Mouse (Mus musculus) lung, embryonic 14.5 days (tissue): ENCODE results near the gene Fkbp15. TPM values are rescaled to one million over a fixed set of nuclear protein-coding genes. Genes with fewer than 3 reads are reported as not detected.
A peak's percentile ranks its signal among the peaks of the same experiment; 100 is the strongest.

Source experiments
- ATAC-seq: fragments of 200-750 bp; cut with Nextera tagmentation; 2 replicates; pipeline ENCODE4 v1.8.0; 2017; ENCODE audit warnings: mild to moderate bottlenecking, moderate TSS enrichment, moderate library complexity; ENCODE audit not compliant: insufficient read depth
- DNase-seq: peaks from one replicate; pipeline ENCODE4 v3.0.0-alpha.2; 2015
- H3K27ac ChIP-seq: fragments of 300-500 bp; sonication (generic); 2 replicates; pipeline ENCODE4 v1.5.1; 2014; ENCODE audit warnings: low read depth, mild to moderate bottlenecking, moderate library complexity
- H3K27me3 ChIP-seq: fragments of 300-500 bp; sonication (generic); 2 replicates; pipeline ENCODE4 v1.6.1; 2014; ENCODE audit warnings: low read length, control low read depth; ENCODE audit not compliant: insufficient read depth
- H3K36me3 ChIP-seq: fragments of 300-500 bp; sonication (generic); 2 replicates; pipeline ENCODE4 v1.6.1; 2014; ENCODE audit warnings: control low read depth; ENCODE audit not compliant: insufficient read depth
- H3K4me1 ChIP-seq: fragments of 300-500 bp; sonication (generic); 2 replicates; pipeline ENCODE4 v1.6.1; 2014; ENCODE audit warnings: antibody characterized with exemption, control low read depth; ENCODE audit not compliant: insufficient read depth
- H3K4me2 ChIP-seq: fragments of 300-500 bp; sonication (generic); 2 replicates; pipeline ENCODE4 v1.6.1; 2014; ENCODE audit warnings: mild to moderate bottlenecking
- H3K4me3 ChIP-seq: fragments of 300-500 bp; sonication (generic); 2 replicates; pipeline ENCODE4 v1.5.1; 2014; ENCODE audit warnings: low read depth, low read length
- H3K9ac ChIP-seq: fragments of 300-500 bp; sonication (generic); 2 replicates; pipeline ENCODE4 v1.6.1; 2014
- H3K9me3 ChIP-seq: fragments of 300-500 bp; sonication (generic); 2 replicates; pipeline ENCODE4 v1.6.1; 2016; ENCODE audit warnings: low read depth, low read length, control low read depth
- CTCF ChIP-seq: IDR thresholded peaks from 2 replicates; pipeline ENCODE4 v1.5.1; 2016; ENCODE audit warnings: antibody characterized with exemption, low read depth
- WGBS: fragments of 180-500 bp; shearing (Covaris S2); extraction: QIAGEN DNeasy Blood & Tissue Kit; methylation state at CpG from one replicate; pipeline ENCODE4 v1.1.7; 2014; 5-methylcytosine and 5-hydroxymethylcytosine counted together
- polyA plus RNA-seq: library from polyadenylated mRNA; unstranded; fragments of >200 nt; fragmentation: Nextera tagmentation; extraction: Ambion mirVana; gene quantifications from 2 replicates; pipeline ENCODE4 v1.2.1, GENCODE M21; 2014

The Fkbp15 gene
- polyA plus RNA-seq, 1 experiment from 2014 or later = 26.6 TPM

DNA sequence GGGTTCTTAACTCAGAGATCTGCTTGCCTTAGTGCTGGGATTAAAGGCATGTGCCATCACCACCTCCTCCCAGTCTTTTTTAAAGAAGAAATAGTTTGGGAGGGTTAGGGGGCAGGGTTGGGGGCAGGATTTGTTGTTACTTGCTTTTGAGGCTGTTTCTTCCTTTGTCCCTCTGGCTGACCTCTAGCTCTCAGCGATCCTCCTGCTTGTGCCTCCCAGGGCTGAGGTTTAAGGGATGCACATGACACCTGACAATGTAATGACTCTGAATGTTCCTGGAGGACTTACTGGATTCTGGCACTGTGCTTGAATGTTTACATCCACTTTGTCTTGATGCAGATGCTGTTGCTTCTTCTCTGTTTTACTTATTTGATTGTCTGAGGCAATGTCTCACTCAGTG lies 12.1 kb upstream of the Fkbp15 start:
- Histone ChIP-seq H3K4me1 (no peaks in the 10 kb centered on the region), H3K9ac (no peak overlapping the region), H3K36me3 (no peaks in the 10 kb centered on the region), H3K4me3 (no peak overlapping the region), H3K27ac (no peak overlapping the region), H3K9me3 (no peaks in the 10 kb centered on the region), H3K4me2 (no peak overlapping the region), H3K27me3 (no peaks in the 10 kb centered on the region)
- no peak for ATAC-seq
- DNase-seq = no peak
- 56% methylated on average over 1 of the region's 1 CpGs for WGBS
- TF ChIP-seq CTCF = no peak

GRCm38 (mm10) chr4:62369091-62369490 lies 8.7 kb upstream of the Fkbp15 start:
- TF ChIP-seq CTCF = no peak
- no peak for ATAC-seq
- Histone ChIP-seq H3K4me1 (no peaks in the 10 kb centered on the region), H3K4me2 (no peak overlapping the region), H3K36me3 (no peaks in the 10 kb centered on the region), H3K27me3 (no peaks in the 10 kb centered on the region), H3K9ac (no peak overlapping the region), H3K27ac (no peak overlapping the region), H3K9me3 (no peaks in the 10 kb centered on the region), H3K4me3 (no peak overlapping the region)
- no peak for DNase-seq
- 49% methylated on average over 3 of the region's 3 CpGs for WGBS

- Histone ChIP-seq H3K9me3 (no peaks in the 10 kb centered on the region), H3K27me3 (no peaks in the 10 kb centered on the region), H3K27ac (no peak overlapping the region), H3K36me3 (no peaks in the 10 kb centered on the region), H3K4me2 (no peak overlapping the region), H3K4me1 (no peaks in the 10 kb centered on the region), H3K4me3 (no peak overlapping the region), H3K9ac (no peak overlapping the region)
- no peak for DNase-seq
- no peak for TF ChIP-seq CTCF
- ATAC-seq = no peak
- WGBS = 84% methylated on average over 6 of the region's 6 CpGs
Observed at GRCm38 (mm10) chr4:62367586-62367985, 7.2 kb upstream of the Fkbp15 start.

DNA sequence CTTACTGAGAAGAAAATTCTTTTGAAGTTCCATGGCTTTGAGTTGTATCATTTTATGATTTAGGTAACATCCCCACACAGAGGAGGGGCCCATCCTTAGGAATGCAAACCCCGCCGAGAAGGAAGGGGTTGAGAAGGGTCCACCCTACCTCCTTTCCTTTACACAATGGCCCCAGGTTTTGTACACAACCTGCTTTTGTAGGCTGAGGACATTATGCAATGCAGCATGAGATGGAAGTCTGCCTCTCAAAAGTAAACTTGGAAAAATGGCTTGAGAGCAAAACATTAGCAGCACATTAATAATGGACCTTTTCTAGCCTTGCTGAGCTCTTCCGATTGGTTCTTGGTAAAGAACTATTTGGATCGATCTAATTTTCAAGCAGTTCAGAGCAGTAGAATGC lies 5.9 kb upstream of the Fkbp15 start:
- no peak overlapping the region for H3K27ac ChIP-seq
- no peak for DNase-seq
- H3K9ac ChIP-seq = no peak overlapping the region
- TF ChIP-seq CTCF = no peak
- H3K27me3 ChIP-seq = no peaks in the 10 kb centered on the region
- no peaks in the 10 kb centered on the region for H3K9me3 ChIP-seq
- no peaks in the 10 kb centered on the region for H3K36me3 ChIP-seq
- 0 out of 2 replicates have a peak, but pooled peaks have one; percentile 35 for ATAC-seq
- H3K4me1 ChIP-seq = 0 out of 2 replicates have a peak, but pooled peaks cover 7% of the 10 kb centered on the region
- no peak overlapping the region for H3K4me2 ChIP-seq
- 69% methylated on average over 4 of the region's 4 CpGs for WGBS
- no peak overlapping the region for H3K4me3 ChIP-seq

DNA sequence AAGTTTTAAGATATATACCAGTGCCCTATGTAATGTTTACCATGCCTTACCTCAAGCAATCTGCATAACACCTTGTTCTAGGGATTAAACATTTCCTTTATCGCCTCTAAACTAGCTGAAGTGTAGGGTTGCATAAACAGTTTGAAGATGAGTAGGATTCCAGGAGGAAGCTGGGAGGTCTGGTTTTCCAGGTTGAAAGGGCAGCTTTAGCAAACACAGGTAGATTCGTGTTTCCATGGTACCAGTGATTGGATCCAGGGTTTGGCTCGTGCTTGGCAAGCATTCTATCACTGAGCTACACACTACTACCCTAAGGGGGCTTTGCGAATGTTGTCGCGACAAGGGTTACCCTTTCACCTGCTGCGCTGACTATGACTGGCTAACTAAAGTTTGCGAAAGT lies 4.0 kb upstream of the Fkbp15 start:
- no peak for DNase-seq
- H3K4me1 ChIP-seq = 0 out of 2 replicates have a peak, but pooled peaks cover 7% of the 10 kb centered on the region
- no peak overlapping the region for H3K4me2 ChIP-seq
- no peaks in the 10 kb centered on the region for H3K27me3 ChIP-seq
- H3K9me3 ChIP-seq = no peaks in the 10 kb centered on the region
- H3K27ac ChIP-seq = no peak overlapping the region
- no peak overlapping the region for H3K9ac ChIP-seq
- 75% methylated on average over 8 of the region's 8 CpGs for WGBS
- no peak overlapping the region for H3K4me3 ChIP-seq
- ATAC-seq = no peak
- no peak for TF ChIP-seq CTCF
- H3K36me3 ChIP-seq = no peaks in the 10 kb centered on the region

- no peak for TF ChIP-seq CTCF
- Histone ChIP-seq H3K27ac (no peak overlapping the region), H3K27me3 (no peaks in the 10 kb centered on the region), H3K9me3 (no peaks in the 10 kb centered on the region), H3K9ac (no peak overlapping the region), H3K4me2 (peak overlapping the region; percentile 70), H3K4me1 (0 out of 2 replicates have a peak, but pooled peaks cover 7% of the 10 kb centered on the region), H3K4me3 (no peak overlapping the region), H3K36me3 (no peaks in the 10 kb centered on the region)
- ATAC-seq (no peak), DNase-seq (no peak)
- 74% methylated on average over 2 of the region's 2 CpGs for WGBS
Observed at GRCm38 (mm10) chr4:62362437-62362836, 2.1 kb upstream of the Fkbp15 start.

- no peak for ATAC-seq
- no peak overlapping the region for H3K27ac ChIP-seq
- no peaks in the 10 kb centered on the region for H3K36me3 ChIP-seq
- DNase-seq = peak; percentile 29
- H3K9me3 ChIP-seq = no peaks in the 10 kb centered on the region
- H3K27me3 ChIP-seq = no peaks in the 10 kb centered on the region
- peak overlapping the region; percentile 70 for H3K4me2 ChIP-seq
- peak overlapping the region; percentile 63 for H3K9ac ChIP-seq
- H3K4me1 ChIP-seq = 0 out of 2 replicates have a peak, but pooled peaks cover 7% of the 10 kb centered on the region
- TF ChIP-seq CTCF = no peak
- H3K4me3 ChIP-seq = peak overlapping the region; percentile 77
- WGBS = 71% methylated on average over 1 of the region's 1 CpGs
Observed at GRCm38 (mm10) chr4:62361997-62362396, 1.6 kb upstream of the Fkbp15 start.

DNA sequence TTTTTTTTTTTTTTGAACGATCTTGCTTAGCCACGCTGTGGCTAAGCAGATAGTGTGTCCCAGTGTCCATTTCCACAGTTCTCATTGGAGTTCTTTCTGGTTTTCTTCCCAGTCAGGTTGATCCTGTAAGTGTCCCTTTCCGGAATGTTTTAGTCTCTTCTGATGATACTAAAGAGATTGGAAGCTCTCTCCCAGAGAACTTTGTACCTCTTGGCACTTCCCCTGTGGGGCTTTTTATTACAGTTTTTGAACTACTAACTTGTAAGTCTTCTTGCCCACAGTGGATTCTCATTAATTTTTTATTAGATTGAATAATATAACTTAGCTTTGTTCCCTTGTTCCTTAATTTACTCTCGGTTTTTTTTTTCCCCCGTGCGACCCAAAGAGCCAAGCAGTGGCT lies 1.2 kb upstream of the Fkbp15 start:
- H3K27ac ChIP-seq = no peak overlapping the region
- 30% methylated on average over 6 of the region's 6 CpGs for WGBS
- 0 out of 2 replicates have a peak, but pooled peaks cover 7% of the 10 kb centered on the region for H3K4me1 ChIP-seq

More for the DNA sequence above, 1.2 kb upstream of the Fkbp15 start:
- Histone ChIP-seq H3K4me3 (peak overlapping the region; percentile 77), H3K9ac (peak overlapping the region; percentile 63), H3K9me3 (no peaks in the 10 kb centered on the region), H3K36me3 (no peaks in the 10 kb centered on the region), H3K4me2 (peak overlapping the region; percentile 70), H3K27me3 (no peaks in the 10 kb centered on the region)
- ATAC-seq = no peak
- DNase-seq = peak; percentile 8
- TF ChIP-seq CTCF = no peak
